18 mouse cellular contexts compared by ENCODE assay signal in the genomic region with DNA sequence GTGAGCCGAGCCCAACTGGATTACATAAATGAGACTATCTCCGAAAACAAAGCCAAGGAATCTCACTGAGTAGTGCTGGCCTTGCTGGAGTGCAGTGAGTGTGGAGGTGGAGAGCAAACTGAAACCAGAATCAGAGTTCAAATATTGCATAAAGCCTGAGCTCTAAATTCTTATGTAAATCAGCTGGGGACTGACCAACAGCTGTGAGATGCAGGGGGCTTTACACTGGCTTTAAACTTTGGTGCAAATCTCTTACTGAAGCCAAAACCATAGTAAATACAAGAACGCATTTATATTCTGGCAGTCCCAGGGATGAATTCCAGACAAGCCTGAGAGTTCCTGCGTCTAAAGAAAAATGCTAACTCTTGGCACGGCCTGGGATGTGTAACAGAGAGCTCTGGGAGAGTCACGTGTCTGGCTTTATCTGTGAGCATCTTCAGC. TPM values are rescaled to one million over a fixed set of nuclear protein-coding genes. Genes with fewer than 3 reads are reported as not detected.
DNase-seq lines count a peak whose midpoint lies in the region; ATAC-seq and TF ChIP-seq lines count a peak whose summit lies in the region.
"Had no signal": no experiment of that assay in that cellular context is flagged by ENCODE, and none has a peak within 500 bp of the region (broad histone marks: within the 10 kb centered on the region; RNA-seq: fewer than 3 reads in every experiment).

No protein-coding gene starts in this region.

- H3K9ac ChIP-seq in intestine, embryonic 14.5 days (ENCODE audit: low read length): no peak overlapping the region
- no peak overlapping the region for H3K9ac ChIP-seq in intestine, postnatal 0 days (ENCODE audit: low read depth, low read length)
- no peak overlapping the region for H3K9ac ChIP-seq in midbrain, embryonic 11.5 days (ENCODE audit: low read length)
- no peak overlapping the region for H3K9ac ChIP-seq in midbrain, embryonic 14.5 days (replicated peaks; ENCODE audit: low read length)
- H3K9ac ChIP-seq in intestine, embryonic 15.5 days: no peak overlapping the region
- H3K9ac ChIP-seq: liver, embryonic 14.5 days; midbrain, embryonic 15.5 days had no signal

- DNase-seq in intestine, embryonic 14.5 days (ENCODE audit: low spot score): peak; percentile 54
- DNase-seq in midbrain, embryonic 11.5 days (ENCODE audit: low spot score, missing footprints): peak; percentile 70
- no peak for DNase-seq in midbrain, embryonic 14.5 days
- no peak for DNase-seq in embryo, embryonic 10 days (ENCODE audit: low spot score)
- DNase-seq: adrenal gland, postnatal 36 days; cerebellum, adult 11-12 months; kidney, adult 9 months; thymus, postnatal 4 days had no signal

- 0 out of 2 replicates have a peak overlapping the region, but pooled peaks have one; percentile 11 for H3K4me2 ChIP-seq in intestine, embryonic 14.5 days (ENCODE audit: low read length)
- no peak overlapping the region for H3K4me2 ChIP-seq in intestine, postnatal 0 days (replicated peaks; ENCODE audit: low read depth)
- no peak overlapping the region for H3K4me2 ChIP-seq in midbrain, embryonic 11.5 days
- no peak overlapping the region for H3K4me2 ChIP-seq in midbrain, embryonic 14.5 days (ENCODE audit: low read length)
- 0 out of 2 replicates have a peak overlapping the region, but pooled peaks have one; percentile 3 for H3K4me2 ChIP-seq in intestine, embryonic 15.5 days (replicated peaks)
- H3K4me2 ChIP-seq: midbrain, embryonic 15.5 days had no signal

- peaks cover 4% of the 10 kb centered on the region for H3K4me1 ChIP-seq in intestine, embryonic 14.5 days (replicated peaks; ENCODE audit: control insufficient read depth, insufficient read depth, low read length)
- H3K4me1 ChIP-seq in intestine, postnatal 0 days (replicated peaks; ENCODE audit: control insufficient read depth, insufficient read depth, low read length): no peaks in the 10 kb centered on the region; the same call in 1 of the 2 replicates
- 0 out of 2 replicates have a peak, but pooled peaks cover 3% of the 10 kb centered on the region for H3K4me1 ChIP-seq in midbrain, embryonic 11.5 days (ENCODE audit: control insufficient read depth, insufficient read depth, low read length)
- no peaks in the 10 kb centered on the region for H3K4me1 ChIP-seq in midbrain, embryonic 14.5 days (ENCODE audit: control insufficient read depth, insufficient read depth, low read length)
- peaks cover 6% of the 10 kb centered on the region; the same call in 1 of the 2 replicates for H3K4me1 ChIP-seq in intestine, embryonic 15.5 days (replicated peaks)
- H3K4me1 ChIP-seq: midbrain, embryonic 15.5 days had no signal

- ATAC-seq in intestine, embryonic 14.5 days (replicated peaks; ENCODE audit: low FRiP score, low TSS enrichment, low read depth): peak; percentile 59; the same call in 1 of the 2 replicates
- no peak for ATAC-seq in intestine, postnatal 0 days
- no peak for ATAC-seq in midbrain, embryonic 11.5 days (ENCODE audit: low FRiP score)
- ATAC-seq in midbrain, embryonic 14.5 days (ENCODE audit: low FRiP score, low TSS enrichment): no peak
- ATAC-seq in intestine, embryonic 15.5 days: peak; percentile 58; the same call in 1 of the 2 replicates
- ATAC-seq in monocyte, adult 5-6 weeks (replicated peaks; ENCODE audit: insufficient number of reproducible peaks, low FRiP score, low TSS enrichment, poor library complexity, severe bottlenecking): no peak
- ATAC-seq: forebrain, embryonic 14.5 days; midbrain, embryonic 15.5 days had no signal

- 29% methylated on average over 6 of the region's 6 CpGs for WGBS in intestine, embryonic 14.5 days
- 39% methylated on average over 6 of the region's 6 CpGs for WGBS in intestine, postnatal 0 days
- 56% methylated on average over 6 of the region's 6 CpGs for WGBS in midbrain, embryonic 11.5 days
- WGBS in midbrain, embryonic 14.5 days: 38% methylated on average over 6 of the region's 6 CpGs
- 34% methylated on average over 6 of the region's 6 CpGs for WGBS in intestine, embryonic 15.5 days

- H3K27me3 ChIP-seq in intestine, embryonic 14.5 days (replicated peaks; ENCODE audit: control insufficient read depth, insufficient read depth, low read length): no peaks in the 10 kb centered on the region
- no peaks in the 10 kb centered on the region for H3K27me3 ChIP-seq in intestine, postnatal 0 days (replicated peaks; ENCODE audit: control insufficient read depth, insufficient read depth, low read length)
- H3K27me3 ChIP-seq in midbrain, embryonic 11.5 days (ENCODE audit: control insufficient read depth, insufficient read depth, low read length): no peaks in the 10 kb centered on the region
- H3K27me3 ChIP-seq in midbrain, embryonic 14.5 days (ENCODE audit: control insufficient read depth, insufficient read depth, low read length): no peaks in the 10 kb centered on the region
- H3K27me3 ChIP-seq in intestine, embryonic 15.5 days (replicated peaks): no peaks in the 10 kb centered on the region
- H3K27me3 ChIP-seq: midbrain, embryonic 15.5 days had no signal

- no peak for TF ChIP-seq CTCF in intestine, postnatal 0 days (IDR thresholded peaks at IDR 0.05; ENCODE audit: low read depth)

- H3K36me3 ChIP-seq in intestine, embryonic 14.5 days (ENCODE audit: control insufficient read depth, insufficient read depth, low read length): peaks cover 5% of the 10 kb centered on the region; the same call in 1 of the 2 replicates
- peaks cover 15% of the 10 kb centered on the region for H3K36me3 ChIP-seq in intestine, postnatal 0 days (ENCODE audit: control insufficient read depth, insufficient read depth)
- H3K36me3 ChIP-seq in midbrain, embryonic 11.5 days (ENCODE audit: control insufficient read depth, insufficient read depth, low read length): no peaks in the 10 kb centered on the region
- H3K36me3 ChIP-seq in midbrain, embryonic 14.5 days (ENCODE audit: control insufficient read depth, insufficient read depth, low read length): no peaks in the 10 kb centered on the region
- H3K36me3 ChIP-seq in intestine, embryonic 15.5 days: no peaks in the 10 kb centered on the region
- H3K36me3 ChIP-seq: midbrain, embryonic 15.5 days had no signal

- peak overlapping the region; percentile 55 for H3K27ac ChIP-seq in intestine, embryonic 14.5 days (ENCODE audit: low read depth)
- H3K27ac ChIP-seq in intestine, postnatal 0 days (ENCODE audit: low read depth, low read length): no peak overlapping the region
- no peak overlapping the region for H3K27ac ChIP-seq in midbrain, embryonic 11.5 days (ENCODE audit: low read depth, low read length)
- H3K27ac ChIP-seq in midbrain, embryonic 14.5 days (replicated peaks; ENCODE audit: low read depth, low read length): no peak overlapping the region
- H3K27ac ChIP-seq in intestine, embryonic 15.5 days: peak overlapping the region; percentile 36
- H3K27ac ChIP-seq: liver, embryonic 14.5 days; midbrain, embryonic 15.5 days had no signal

- no peak overlapping the region for H3K4me3 ChIP-seq in intestine, embryonic 14.5 days (ENCODE audit: low read depth, low read length)
- no peak overlapping the region for H3K4me3 ChIP-seq in intestine, postnatal 0 days (ENCODE audit: low read depth, low read length)
- no peak overlapping the region for H3K4me3 ChIP-seq in midbrain, embryonic 11.5 days (ENCODE audit: low read depth, low read length)
- no peak overlapping the region for H3K4me3 ChIP-seq in midbrain, embryonic 14.5 days (replicated peaks; ENCODE audit: low read depth, low read length)
- H3K4me3 ChIP-seq in intestine, embryonic 15.5 days (replicated peaks): no peak overlapping the region
- H3K4me3 ChIP-seq: midbrain, embryonic 15.5 days had no signal

- H3K9me3 ChIP-seq in intestine, embryonic 14.5 days (ENCODE audit: control insufficient read depth, low read length): no peaks in the 10 kb centered on the region
- H3K9me3 ChIP-seq in intestine, postnatal 0 days (ENCODE audit: control insufficient read depth): no peaks in the 10 kb centered on the region
- H3K9me3 ChIP-seq in midbrain, embryonic 11.5 days (ENCODE audit: control insufficient read depth, low read length): no peaks in the 10 kb centered on the region
- H3K9me3 ChIP-seq in midbrain, embryonic 14.5 days (ENCODE audit: control insufficient read depth, low read length): no peaks in the 10 kb centered on the region
- no peaks in the 10 kb centered on the region; the same call in 1 of the 2 replicates for H3K9me3 ChIP-seq in intestine, embryonic 15.5 days
- H3K9me3 ChIP-seq: midbrain, embryonic 15.5 days had no signal

RNA-seq across cellular contexts. Expression of a gene that starts 2.1 kb away (rescaled TPM):
- polyA plus RNA-seq in intestine, embryonic 14.5 days (2014; fragmentation: Nextera tagmentation; extraction: Ambion mirVana): not detected in 2 replicates
- 0.10 TPM in 1 of 2 replicates, not detected in the other for polyA plus RNA-seq in intestine, postnatal 0 days (2015; fragmentation: Nextera tagmentation; extraction: Ambion mirVana)
- not detected in 2 replicates for polyA plus RNA-seq in midbrain, embryonic 11.5 days (2014; fragmentation: Nextera tagmentation; extraction: Ambion mirVana)
- not detected in 2 replicates for polyA plus RNA-seq in midbrain, embryonic 14.5 days (2014; fragmentation: Nextera tagmentation; extraction: Ambion mirVana)
- 0.09 TPM in 1 of 2 replicates, not detected in the other for polyA plus RNA-seq in intestine, embryonic 15.5 days (2015; fragmentation: Nextera tagmentation; extraction: Ambion mirVana)
- not detected in 3 replicates for total RNA-seq in monocyte, adult 5-6 weeks (2017)
- total RNA-seq: layer of hippocampus, postnatal 25 days had no signal
- polyA plus RNA-seq: forebrain, embryonic 14.5 days; hindbrain, embryonic 11.5 days; midbrain, embryonic 15.5 days; neural tube, embryonic 14.5 days had no signal

RNA-seq across cellular contexts. Expression of a gene that starts 10.9 kb away (rescaled TPM):
- polyA plus RNA-seq in intestine, embryonic 14.5 days (2014; fragmentation: Nextera tagmentation; extraction: Ambion mirVana): 318 and 332 TPM in 2 replicates
- polyA plus RNA-seq in intestine, postnatal 0 days (2015; fragmentation: Nextera tagmentation; extraction: Ambion mirVana): 2,008 and 2,179 TPM in 2 replicates
- 124 and 131 TPM in 2 replicates for polyA plus RNA-seq in midbrain, embryonic 11.5 days (2014; fragmentation: Nextera tagmentation; extraction: Ambion mirVana)
- 61.7 and 114 TPM in 2 replicates for polyA plus RNA-seq in midbrain, embryonic 14.5 days (2014; fragmentation: Nextera tagmentation; extraction: Ambion mirVana)
- polyA plus RNA-seq in intestine, embryonic 15.5 days (2015; fragmentation: Nextera tagmentation; extraction: Ambion mirVana): 367 and 406 TPM in 2 replicates
- 4,524 to 5,565 TPM (median 5,404 TPM) in 3 replicates for total RNA-seq in monocyte, adult 5-6 weeks (2017)

RNA-seq across cellular contexts. Expression of a gene that starts 27.6 kb away (rescaled TPM):
- polyA plus RNA-seq in intestine, embryonic 14.5 days (2014; fragmentation: Nextera tagmentation; extraction: Ambion mirVana): 0.13 TPM in 1 of 2 replicates, not detected in the other
- polyA plus RNA-seq in intestine, postnatal 0 days (2015; fragmentation: Nextera tagmentation; extraction: Ambion mirVana): 0.04 and 0.05 TPM in 2 replicates
- not detected in 2 replicates for polyA plus RNA-seq in midbrain, embryonic 11.5 days (2014; fragmentation: Nextera tagmentation; extraction: Ambion mirVana)
- polyA plus RNA-seq in midbrain, embryonic 14.5 days (2014; fragmentation: Nextera tagmentation; extraction: Ambion mirVana): not detected in 2 replicates
- not detected in 2 replicates for polyA plus RNA-seq in intestine, embryonic 15.5 days (2015; fragmentation: Nextera tagmentation; extraction: Ambion mirVana)
- total RNA-seq in monocyte, adult 5-6 weeks (2017): not detected in 3 replicates
- total RNA-seq: adrenal gland, postnatal 36 days; layer of hippocampus, postnatal 25 days had no signal
- polyA plus RNA-seq: forebrain, embryonic 14.5 days; midbrain, embryonic 15.5 days had no signal

RNA-seq across cellular contexts. Expression of a gene that starts 27.7 kb away (rescaled TPM):
- polyA plus RNA-seq in intestine, embryonic 14.5 days (2014; fragmentation: Nextera tagmentation; extraction: Ambion mirVana): not detected in 2 replicates
- polyA plus RNA-seq in intestine, postnatal 0 days (2015; fragmentation: Nextera tagmentation; extraction: Ambion mirVana): not detected in 2 replicates
- polyA plus RNA-seq in midbrain, embryonic 11.5 days (2014; fragmentation: Nextera tagmentation; extraction: Ambion mirVana): not detected in 2 replicates
- polyA plus RNA-seq in midbrain, embryonic 14.5 days (2014; fragmentation: Nextera tagmentation; extraction: Ambion mirVana): not detected in 2 replicates
- polyA plus RNA-seq in intestine, embryonic 15.5 days (2015; fragmentation: Nextera tagmentation; extraction: Ambion mirVana): not detected in 2 replicates
- 1.0 TPM in 1 of 3 replicates, not detected in the others for total RNA-seq in monocyte, adult 5-6 weeks (2017)
- total RNA-seq: adrenal gland, postnatal 36 days; layer of hippocampus, postnatal 25 days had no signal
- polyA plus RNA-seq: forebrain, embryonic 14.5 days; gonadal fat pad, adult 2 months; hindbrain, embryonic 11.5 days; liver, embryonic 14.5 days; midbrain, embryonic 15.5 days; neural tube, embryonic 14.5 days had no signal

RNA-seq across cellular contexts. Expression of a gene that starts 40.2 kb away (rescaled TPM):
- 11.3 and 11.9 TPM in 2 replicates for polyA plus RNA-seq in intestine, embryonic 14.5 days (2014; fragmentation: Nextera tagmentation; extraction: Ambion mirVana)
- 3.7 and 3.8 TPM in 2 replicates for polyA plus RNA-seq in intestine, postnatal 0 days (2015; fragmentation: Nextera tagmentation; extraction: Ambion mirVana)
- polyA plus RNA-seq in midbrain, embryonic 11.5 days (2014; fragmentation: Nextera tagmentation; extraction: Ambion mirVana): 11.1 and 11.9 TPM in 2 replicates
- polyA plus RNA-seq in midbrain, embryonic 14.5 days (2014; fragmentation: Nextera tagmentation; extraction: Ambion mirVana): 9.4 and 12.1 TPM in 2 replicates
- 8.5 TPM in 2 replicates for polyA plus RNA-seq in intestine, embryonic 15.5 days (2015; fragmentation: Nextera tagmentation; extraction: Ambion mirVana)
- 20.2 to 28.8 TPM (median 21.4 TPM) in 3 replicates for total RNA-seq in monocyte, adult 5-6 weeks (2017)

Comparison
In these comparisons a context has a peak if more than half of its experiments do, and no peak if none do; other contexts are left out.
1. ATAC-seq: peak in intestine, embryonic 14.5 days (single experiment) and intestine, embryonic 15.5 days (single experiment); none in intestine, postnatal 0 days (single experiment), midbrain, embryonic 11.5 days (single experiment), midbrain, embryonic 14.5 days (single experiment) and monocyte, adult 5-6 weeks (single experiment).
2. DNase-seq: peak in intestine, embryonic 14.5 days (single experiment) and midbrain, embryonic 11.5 days (single experiment); none in midbrain, embryonic 14.5 days (single experiment) and embryo, embryonic 10 days (single experiment).
3. H3K27ac ChIP-seq: peak in intestine, embryonic 14.5 days (single experiment) and intestine, embryonic 15.5 days (single experiment); none in intestine, postnatal 0 days (single experiment), midbrain, embryonic 11.5 days (single experiment) and midbrain, embryonic 14.5 days (single experiment).
4. H3K4me2 ChIP-seq: peak in intestine, embryonic 14.5 days (single experiment) and intestine, embryonic 15.5 days (single experiment); none in intestine, postnatal 0 days (single experiment), midbrain, embryonic 11.5 days (single experiment) and midbrain, embryonic 14.5 days (single experiment).